Mouse (Mus musculus) liver, embryonic 14.5 days (tissue): Measurements from ENCODE around the gene Il10ra. TPM values are rescaled to one million over a fixed set of nuclear protein-coding genes. Genes with fewer than 3 reads are reported as not detected.

ENCODE experiments used
- ATAC-seq: fragments of 200-750 bp; cut with Nextera tagmentation; 2 replicates; pipeline ENCODE4 v1.8.0; 2017; ENCODE audit warnings: moderate number of reproducible peaks, mild to moderate bottlenecking, moderate library complexity; ENCODE audit not compliant: insufficient read depth
- DNase-seq, 3 experiments: peaks; one replicate each; pipeline ENCODE4 v3.0.0-alpha.2; 2012 to 2013; ENCODE audit warnings: low read depth in 3 of 3, low spot score in 3 of 3
- H3K27ac ChIP-seq: fragments of 300-500 bp; sonication (generic); 2 replicates; pipeline ENCODE4 v1.5.1; 2014; ENCODE audit warnings: moderate library complexity, mild to moderate bottlenecking, control low read depth, inconsistent platforms
- H3K27me3 ChIP-seq: fragments of 300-500 bp; sonication (generic); 2 replicates; pipeline ENCODE4 v1.6.1; 2014; ENCODE audit warnings: mild to moderate bottlenecking, low read length, moderate library complexity; ENCODE audit not compliant: control insufficient read depth, insufficient read depth
- H3K36me3 ChIP-seq: fragments of 300-500 bp; sonication (generic); replicated peaks from 2 replicates; pipeline ENCODE4 v1.6.1; 2014; ENCODE audit warnings: low read depth; ENCODE audit not compliant: control insufficient read depth, insufficient read depth
- H3K4me1 ChIP-seq, 2 experiments: fragments of 200-500 bp in 1 of 2; fragments of 300-500 bp in 1 of 2; sonication (generic) in 1 of 2; replicated peaks; 2 replicates each; pipeline ENCODE4 v1.6.1; 2012 to 2014; ENCODE audit warnings: antibody characterized with exemption in 1 of 2, inconsistent platforms in 1 of 2, low read length in 1 of 2; ENCODE audit not compliant: control insufficient read depth in 2 of 2, insufficient read depth in 2 of 2
- H3K4me2 ChIP-seq: fragments of 300-500 bp; sonication (generic); 2 replicates; pipeline ENCODE4 v1.6.1; 2014; ENCODE audit warnings: low read depth, mild to moderate bottlenecking, control low read depth, moderate library complexity
- H3K4me3 ChIP-seq, 2 experiments: fragments of 200-500 bp in 1 of 2; fragments of 300-500 bp in 1 of 2; sonication (generic) in 1 of 2; 2 replicates each; pipeline ENCODE4 v1.5.1; 2012 to 2014; ENCODE audit warnings: low read depth in 2 of 2, low read length in 2 of 2, mild to moderate bottlenecking in 2 of 2, control low read depth in 1 of 2, inconsistent platforms in 1 of 2, moderate library complexity in 1 of 2; ENCODE audit not compliant: insufficient read depth in 1 of 2
- H3K9ac ChIP-seq: fragments of 300-500 bp; sonication (generic); replicated peaks from 2 replicates; pipeline ENCODE4 v1.6.1; 2014; ENCODE audit warnings: mild to moderate bottlenecking, control low read depth, moderate library complexity
- H3K9me3 ChIP-seq: fragments of 300-500 bp; sonication (generic); 2 replicates; pipeline ENCODE4 v1.6.1; 2016; ENCODE audit warnings: low read length, mixed read lengths; ENCODE audit not compliant: control insufficient read depth
- CTCF ChIP-seq: IDR thresholded peaks from 2 replicates; pipeline ENCODE4 v1.5.1; 2016; ENCODE audit warnings: antibody characterized with exemption, low read depth, control low read depth
- EP300 ChIP-seq: IDR thresholded peaks from 2 replicates; pipeline ENCODE4 v1.6.1; 2016; ENCODE audit warnings: antibody characterized with exemption, low read depth
- WGBS: fragments of 180-500 bp; shearing (Covaris S2); extraction: QIAGEN DNeasy Blood & Tissue Kit; methylation state at CpG from one replicate; pipeline ENCODE4 v1.1.7; 2014; ENCODE audit not compliant: insufficient replicate concordance; 5-methylcytosine and 5-hydroxymethylcytosine counted together
- polyA plus RNA-seq, 2 experiments: library from polyadenylated mRNA; depleted of rRNA in 1 of 2; stranded (reverse) in 1 of 2; unstranded in 1 of 2; fragments of >200 nt; fragmentation: Nextera tagmentation in 1 of 2; extraction: Ambion mirVana in 1 of 2; gene quantifications; 2 replicates each; pipeline versions ENCODE4 v1.2.1 to v1.2.3; 2012 to 2014

The Il10ra gene
- polyA plus RNA-seq, 2 experiments, result 1.2 to 1.4 TPM

- no peak for TF ChIP-seq CTCF
- no peak for TF ChIP-seq EP300
- H3K36me3 ChIP-seq, result no peaks in the 10 kb centered on the region
- 70% methylated on average over 5 of the region's 5 CpGs for WGBS
- H3K9ac ChIP-seq, result no peak overlapping the region
- no peak overlapping the region for H3K4me3 ChIP-seq
- no peak overlapping the region for H3K4me2 ChIP-seq
- H3K27me3 ChIP-seq, result no peaks in the 10 kb centered on the region
- no peak overlapping the region for H3K27ac ChIP-seq
- no peak for ATAC-seq
- no peaks in the 10 kb centered on the region for H3K4me1 ChIP-seq
- DNase-seq, result no peak
- no peaks in the 10 kb centered on the region for H3K9me3 ChIP-seq
These were observed 7.1 kb downstream of the Il10ra start for GRCm38 (mm10) chr9:45261872-45262271.

GRCm38 (mm10) chr9:45261466-45261865 lies 7.5 kb downstream of the Il10ra start:
- WGBS, result 59% methylated on average over 4 of the region's 4 CpGs
- H3K9me3 ChIP-seq, result no peaks in the 10 kb centered on the region
- no peaks in the 10 kb centered on the region for H3K27me3 ChIP-seq
- H3K4me1 ChIP-seq, result no peaks in the 10 kb centered on the region
- no peaks in the 10 kb centered on the region for H3K36me3 ChIP-seq
- no peak overlapping the region for H3K27ac ChIP-seq
- TF ChIP-seq CTCF (no peak), EP300 (no peak)
- no peak overlapping the region for H3K4me2 ChIP-seq
- H3K4me3 ChIP-seq, result no peak overlapping the region
- H3K9ac ChIP-seq, result no peak overlapping the region
- DNase-seq, result no peak
- ATAC-seq, result no peak

DNA sequence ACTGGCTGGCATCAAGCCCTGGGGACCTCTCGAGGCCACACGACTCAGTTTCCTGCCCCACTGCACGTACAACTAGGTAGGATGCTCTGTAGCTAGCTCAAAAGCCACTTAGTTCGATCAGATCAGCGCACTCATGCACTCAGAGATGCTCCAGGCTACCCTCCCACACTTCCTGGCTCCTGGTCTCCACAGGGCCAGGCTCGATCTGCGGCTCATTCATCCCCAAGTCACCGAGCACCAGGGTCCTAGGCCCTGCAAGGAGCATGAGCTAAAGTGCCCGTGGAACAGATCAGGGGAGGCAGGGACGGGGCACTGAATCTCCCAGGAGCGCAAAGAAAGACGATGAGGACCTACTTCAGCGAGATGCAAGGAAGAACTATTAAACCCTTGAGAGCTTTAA lies 9.9 kb downstream of the Il10ra start:
- ATAC-seq (no peak), DNase-seq (no peak)
- no peak for TF ChIP-seq EP300
- no peak for TF ChIP-seq CTCF
- WGBS, result 72% methylated on average over 13 of the region's 13 CpGs
- H3K4me3 ChIP-seq, result no peak overlapping the region
- no peak overlapping the region for H3K9ac ChIP-seq
- no peaks in the 10 kb centered on the region for H3K4me1 ChIP-seq
- H3K27me3 ChIP-seq, result no peaks in the 10 kb centered on the region
- H3K36me3 ChIP-seq, result no peaks in the 10 kb centered on the region
- H3K27ac ChIP-seq, result no peak overlapping the region
- H3K4me2 ChIP-seq, result no peak overlapping the region
- H3K9me3 ChIP-seq, result no peaks in the 10 kb centered on the region

GRCm38 (mm10) chr9:45255967-45256366 lies 13.0 kb downstream of the Il10ra start:
- ATAC-seq (no peak), DNase-seq (no peak)
- no peaks in the 10 kb centered on the region for H3K9me3 ChIP-seq
- no peaks in the 10 kb centered on the region for H3K27me3 ChIP-seq
- no peak overlapping the region for H3K27ac ChIP-seq
- 75% methylated on average over 5 of the region's 5 CpGs for WGBS
- no peak overlapping the region for H3K4me3 ChIP-seq
- no peak overlapping the region for H3K4me2 ChIP-seq
- peaks cover 0 to 5% of the 10 kb centered on the region in 2 experiments; a peak in 2 of 4 replicates for H3K4me1 ChIP-seq
- TF ChIP-seq CTCF (no peak), EP300 (no peak)
- H3K36me3 ChIP-seq, result no peaks in the 10 kb centered on the region
- no peak overlapping the region for H3K9ac ChIP-seq

DNA sequence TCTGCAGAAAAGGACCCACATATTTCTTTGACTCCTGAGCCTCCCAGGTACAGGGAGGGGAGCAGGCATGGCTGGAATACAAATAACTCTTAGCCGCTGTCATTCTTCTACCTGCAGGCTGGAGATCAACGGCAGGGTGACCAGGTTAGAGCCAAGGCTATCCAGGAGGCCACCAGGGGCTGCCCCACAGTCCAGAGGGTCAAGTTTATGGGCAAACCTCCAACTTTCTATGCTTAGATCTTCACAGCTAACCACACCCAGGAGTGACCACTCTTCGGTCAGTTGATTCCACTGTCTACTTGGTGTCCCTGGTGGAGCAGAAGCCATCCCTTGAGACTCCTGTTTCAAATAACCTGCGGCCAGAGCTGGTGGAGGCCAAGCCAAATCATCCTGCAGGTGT lies 13.5 kb downstream of the Il10ra start:
- H3K36me3 ChIP-seq, result no peaks in the 10 kb centered on the region
- H3K9ac ChIP-seq, result no peak overlapping the region
- H3K9me3 ChIP-seq, result no peaks in the 10 kb centered on the region
- no peaks in the 10 kb centered on the region for H3K27me3 ChIP-seq
- peaks cover 0 to 6% of the 10 kb centered on the region in 2 experiments; a peak in 2 of 4 replicates for H3K4me1 ChIP-seq
- no peak overlapping the region for H3K27ac ChIP-seq
- no peak overlapping the region for H3K4me3 ChIP-seq
- no peak for ATAC-seq
- TF ChIP-seq CTCF (no peak), EP300 (no peak)
- H3K4me2 ChIP-seq, result no peak overlapping the region
- 79% methylated on average over 4 of the region's 4 CpGs for WGBS
- DNase-seq, result no peak
